Mouse (Mus musculus) adrenal gland, postnatal 36 days (tissue): ENCODE results near the gene Myh10. TPM values are rescaled to one million over a fixed set of nuclear protein-coding genes. Genes with fewer than 3 reads are reported as not detected.

Source experiments
- DNase-seq, 2 experiments: peaks; one replicate each; pipeline ENCODE4 v3.0.0; 2021; ENCODE audit warnings: mixed read lengths in 1 of 2
- long read RNA-seq, 2 experiments: library from polyadenylated mRNA; stranded (forward); transcript quantifications; one replicate each; pipeline ENCODE4 v2.0.0; 2021; ENCODE audit warnings: borderline sequencing depth in 2 of 2
- total RNA-seq, 2 experiments: library from RNA; stranded (reverse); gene quantifications; 2 replicates each; pipeline ENCODE4 v1.2.3; 2021

Gene Myh10
- 10 to 100 TPM; 33.8 to 35.6 TPM for total RNA-seq
- long read RNA-seq, experiment 1, partial matches to known transcripts, result 2 of 5 reads
- long read RNA-seq, experiment 1, other reads (novel, unspliced or antisense), result 3 of 5 reads
- long read RNA-seq, experiment 2, full-length matches to known transcripts, result 1 of 2 reads
- long read RNA-seq, experiment 2, partial matches to known transcripts, result 1 of 2 reads
- long read RNA-seq, experiment 2, other reads (novel, unspliced or antisense), result 0 of 2 reads

GRCm38 (mm10) chr11:68691321-68692009 is at the start of gene Myh10:
Gene Myh10 (plus strand): TSS chr11:68691559.
- DNase-seq, result peak; percentile 99 to 100

DNA sequence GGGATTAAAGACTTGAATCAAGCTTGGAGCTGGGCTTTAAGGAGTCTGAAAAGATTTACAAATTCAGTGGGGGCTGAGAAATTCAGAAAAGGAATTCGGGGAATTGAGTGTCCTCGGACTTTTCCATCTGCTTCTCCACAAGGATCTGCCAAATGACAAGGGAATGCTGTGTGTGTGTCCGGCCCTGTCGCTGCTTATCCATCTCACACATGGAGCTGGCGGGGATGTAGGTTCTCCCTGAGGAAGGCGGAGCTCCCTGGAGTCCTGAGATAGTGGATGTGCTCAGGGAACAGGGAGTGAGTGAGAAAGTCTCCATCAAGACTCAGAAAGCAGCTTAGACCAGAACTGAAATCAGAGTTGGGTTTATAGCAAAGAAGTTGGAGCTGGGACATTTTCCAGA is 46.6 kb upstream of the Myh10 start:
- no peak for DNase-seq

DNA sequence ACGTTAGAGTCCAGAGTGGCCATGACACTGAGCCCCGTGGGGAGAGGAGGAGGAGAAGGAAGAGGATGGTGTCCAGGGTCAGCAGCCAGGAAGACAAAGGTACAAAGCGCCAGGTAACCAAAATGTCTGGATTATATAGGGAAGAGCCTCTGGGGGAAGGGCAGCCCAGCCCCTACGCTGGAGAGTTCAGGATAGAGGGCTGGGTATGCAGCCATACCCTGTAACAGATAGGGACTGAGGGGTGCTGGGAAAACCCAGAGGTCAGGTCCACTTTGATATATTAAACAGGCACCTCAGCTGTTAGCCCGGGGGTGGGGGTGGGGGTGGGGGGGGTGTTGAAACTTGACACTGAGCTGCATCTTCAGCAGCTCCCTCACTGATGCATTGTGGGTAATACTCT is 43.6 kb upstream of the Myh10 start:
- DNase-seq, result no peak

GRCm38 (mm10) chr11:68648385-68649148 is 42.8 kb upstream of the Myh10 start:
- DNase-seq, result no peak

DNA sequence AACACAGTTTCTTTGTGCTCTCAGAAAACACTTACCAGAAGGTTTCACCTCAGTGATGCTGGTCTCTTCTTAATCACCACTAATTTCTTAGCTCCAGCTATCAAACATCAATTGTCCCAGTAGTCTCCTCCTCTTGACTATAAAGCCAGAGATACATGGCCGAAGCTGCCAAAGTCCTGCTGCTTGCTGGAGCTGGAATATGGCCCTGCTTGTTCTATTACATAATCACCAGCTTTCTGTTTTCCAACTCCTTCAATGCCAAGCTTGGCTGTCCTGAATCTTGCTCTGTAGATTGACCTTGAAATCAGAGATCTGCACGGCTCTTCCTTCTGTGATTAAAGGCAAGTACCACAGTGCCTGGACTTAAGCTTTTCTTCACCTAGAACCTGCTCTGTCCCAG is 39.8 kb upstream of the Myh10 start:
- no peak for DNase-seq

GRCm38 (mm10) chr11:68655524-68655923 is 35.8 kb upstream of the Myh10 start:
- DNase-seq, result no peak

DNA sequence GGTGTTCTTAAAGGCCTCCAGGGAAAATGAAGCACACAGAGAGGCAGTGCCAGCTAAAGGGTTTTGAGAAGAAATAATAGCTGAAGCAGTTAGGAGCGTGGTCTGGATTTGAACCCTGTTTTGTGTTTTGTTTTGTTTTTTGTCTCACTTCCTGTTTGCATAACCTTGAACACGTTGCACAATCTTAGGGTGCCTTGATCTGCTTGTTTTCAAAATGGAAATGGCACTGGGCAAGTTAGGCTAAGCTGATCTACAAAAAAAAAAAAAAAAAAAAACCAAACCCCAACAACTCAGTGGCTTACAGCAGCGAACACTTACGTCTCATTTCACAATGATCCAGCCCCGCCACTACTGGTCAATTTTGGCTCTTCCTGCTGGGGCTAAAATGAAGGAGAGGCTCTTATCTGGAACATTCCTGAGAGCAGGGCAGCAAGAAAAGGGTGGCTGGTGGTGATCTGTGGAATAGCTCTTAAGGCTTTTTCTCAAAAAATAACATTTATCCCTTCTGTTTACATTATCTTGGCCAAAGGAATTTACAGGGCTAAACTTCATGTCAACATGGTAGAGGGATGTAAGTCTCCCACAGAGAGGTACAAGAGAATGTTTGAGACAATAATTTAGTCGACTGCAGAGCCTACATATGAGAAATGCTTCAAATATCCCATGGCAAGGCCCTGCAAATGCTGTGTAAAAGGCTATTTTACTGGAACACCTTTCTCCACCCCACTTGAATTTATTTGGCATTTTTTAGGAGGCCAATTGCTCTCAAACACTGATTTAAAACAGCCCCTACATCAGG is 34.3 kb upstream of the Myh10 start:
- DNase-seq, result no peak

DNA sequence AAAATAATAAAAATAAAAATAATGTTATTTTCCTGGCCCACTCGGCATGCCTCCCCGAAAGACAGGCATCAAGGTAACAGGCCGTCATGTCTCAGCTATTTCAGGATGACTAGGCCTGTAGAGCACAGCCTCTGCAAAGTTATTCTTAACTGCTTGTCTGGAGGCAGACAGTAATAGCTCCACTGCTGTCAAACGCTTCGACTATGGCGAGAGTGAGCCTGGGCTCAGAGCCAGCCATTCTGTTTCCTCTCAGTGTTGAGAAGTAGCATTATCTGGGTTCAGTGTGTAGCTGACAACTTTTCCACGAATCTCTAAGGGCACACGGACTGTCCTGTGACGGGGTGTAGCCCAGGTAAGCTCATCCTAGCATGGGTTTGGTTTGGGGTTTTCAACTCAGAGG is 33.5 kb upstream of the Myh10 start:
- peak in 1 of 2 experiments; percentile 42 for DNase-seq

DNA sequence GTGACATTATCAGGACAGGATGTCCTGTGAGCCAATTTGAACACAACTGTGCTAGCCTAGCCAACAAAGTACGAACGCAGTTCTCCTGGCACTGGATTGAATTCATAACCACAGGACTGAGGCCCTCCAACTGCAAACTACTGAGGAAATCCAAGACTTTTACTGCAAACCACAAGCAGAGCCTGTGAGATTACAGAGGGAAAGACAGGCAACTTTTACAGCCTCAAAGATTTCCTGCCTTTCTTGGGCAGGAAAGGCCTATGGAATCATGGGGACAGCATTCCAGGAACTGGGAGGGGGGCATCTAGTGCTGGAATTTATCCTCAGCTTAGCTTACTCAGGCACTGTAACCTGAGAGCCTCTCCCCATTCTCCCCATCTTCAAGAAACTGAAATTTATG is 26.0 kb upstream of the Myh10 start:
- no peak for DNase-seq

- DNase-seq, result no peak
Measured at GRCm38 (mm10) chr11:68666210-68666609, 25.1 kb upstream of the Myh10 start.

DNA sequence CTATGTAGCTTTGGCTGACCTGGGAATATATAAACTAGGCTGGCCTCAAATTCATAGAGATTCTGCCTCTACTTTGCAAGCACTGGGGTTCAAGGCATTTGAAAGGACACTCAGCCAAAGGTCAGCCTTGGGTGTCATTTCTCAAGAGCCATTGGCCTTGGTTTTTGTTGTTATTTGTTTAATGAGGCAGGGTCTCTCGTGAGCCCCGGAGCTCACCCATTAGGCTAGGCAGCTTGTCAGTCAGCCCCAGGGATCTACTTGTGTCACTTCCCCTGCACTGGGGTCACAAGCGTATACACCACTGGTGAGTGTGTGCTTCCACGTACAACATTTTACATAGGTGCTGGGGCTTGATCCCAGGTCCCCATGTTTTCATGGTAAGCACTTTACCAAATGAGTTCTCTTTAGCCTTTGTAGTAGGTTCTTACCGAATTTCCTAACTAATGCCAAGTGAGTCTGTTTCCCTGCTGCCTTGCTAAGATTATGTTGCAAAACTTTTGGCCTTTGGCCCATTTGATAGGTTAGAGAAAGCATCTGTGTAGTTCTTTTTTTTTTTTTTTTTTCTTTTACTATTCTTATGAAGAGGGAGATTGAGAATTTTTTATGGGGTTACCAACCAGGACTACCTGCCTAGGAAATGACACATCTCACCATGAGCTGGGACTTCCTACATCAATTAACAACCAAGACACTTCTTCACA is 18.9 kb upstream of the Myh10 start:
- DNase-seq, result peak in 1 of 2 experiments; percentile 51

- no peak for DNase-seq
Measured at GRCm38 (mm10) chr11:68674071-68674470, 17.3 kb upstream of the Myh10 start.

- no peak for DNase-seq
Measured at GRCm38 (mm10) chr11:68674643-68675042, 16.7 kb upstream of the Myh10 start.

- DNase-seq, result no peak
Measured at GRCm38 (mm10) chr11:68675274-68675673, 16.1 kb upstream of the Myh10 start.

DNA sequence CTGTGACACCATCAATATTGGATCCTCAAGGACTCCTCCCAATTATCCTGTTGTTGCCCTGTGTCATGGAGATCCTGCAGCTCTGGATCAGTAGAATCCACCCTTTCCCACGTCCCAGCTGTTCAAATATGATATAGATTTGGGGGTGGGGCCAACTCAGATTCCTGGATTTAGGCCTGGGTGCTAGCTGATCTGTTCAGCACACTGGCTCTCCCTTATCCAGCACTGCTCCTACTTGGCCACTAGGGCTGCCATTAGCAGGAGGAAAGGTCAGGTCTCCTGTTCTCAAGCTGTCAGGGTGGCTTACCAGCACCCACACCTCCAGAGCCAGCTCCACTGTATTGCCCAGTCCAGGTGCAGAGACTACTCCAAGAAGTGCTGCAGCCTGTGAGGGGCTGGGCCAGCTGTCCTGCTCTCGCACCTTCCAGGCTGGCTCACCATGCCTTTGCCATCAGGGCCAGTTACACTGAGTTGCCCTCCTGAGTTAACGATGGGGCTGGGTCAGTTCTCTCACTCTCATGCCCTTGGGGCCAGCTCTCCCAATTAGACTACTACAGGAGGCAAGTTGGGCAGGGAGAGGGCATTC is 10.0 kb upstream of the Myh10 start:
- DNase-seq, result no peak

GRCm38 (mm10) chr11:68682136-68682806 is 9.1 kb upstream of the Myh10 start:
- DNase-seq, result no peak

- DNase-seq, result peak in 1 of 2 experiments; percentile 10
Measured at GRCm38 (mm10) chr11:68686001-68686400, 5.4 kb upstream of the Myh10 start.

GRCm38 (mm10) chr11:68689304-68689703 is 2.1 kb upstream of the Myh10 start:
- DNase-seq, result no peak

DNA sequence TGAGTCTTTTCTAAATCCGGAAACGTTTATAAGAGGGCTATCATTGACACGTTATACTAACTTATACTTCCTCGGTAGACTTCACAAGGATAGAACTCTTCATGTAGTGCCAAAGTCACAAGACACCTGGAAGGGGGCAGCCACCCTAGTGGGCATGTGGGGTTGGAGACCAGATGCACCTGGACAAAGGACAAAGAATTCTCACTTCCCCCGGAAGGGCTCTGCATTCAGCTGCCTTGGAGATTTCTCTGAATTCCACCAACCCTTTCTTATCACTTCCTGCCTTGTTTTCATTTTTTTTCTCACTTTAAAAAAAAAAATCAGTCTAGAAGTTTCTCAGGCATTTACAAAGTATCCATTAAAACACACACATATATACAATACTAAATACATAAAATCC is 894 bp upstream of the Myh10 start:
- DNase-seq, result no peak

GRCm38 (mm10) chr11:68692010-68692692 is 792 bp downstream of the Myh10 start:
- DNase-seq, result peak; percentile 20 to 25
